Mouse (Mus musculus) heart, embryonic 12.5 days (tissue): ENCODE measurements around the gene Suclg2. TPM values are rescaled to one million over a fixed set of nuclear protein-coding genes. Genes with fewer than 3 reads are reported as not detected.

Source experiments
- ATAC-seq: fragments of 200-750 bp; cut with Nextera tagmentation; 2 replicates; pipeline ENCODE4 v1.8.0; 2017; ENCODE audit warnings: moderate TSS enrichment, moderate library complexity; ENCODE audit not compliant: insufficient number of reproducible peaks, low FRiP score
- H3K27ac ChIP-seq: fragments of 300-500 bp; sonication (generic); 2 replicates; pipeline ENCODE4 v1.5.1; 2016; ENCODE audit warnings: mild to moderate bottlenecking, moderate library complexity; ENCODE audit not compliant: poor library complexity, severe bottlenecking
- H3K27me3 ChIP-seq: fragments of 300-500 bp; sonication (generic); replicated peaks from 2 replicates; pipeline ENCODE4 v1.6.1; 2016; ENCODE audit warnings: mild to moderate bottlenecking, moderate library complexity
- H3K36me3 ChIP-seq: fragments of 300-500 bp; sonication (generic); 2 replicates; pipeline ENCODE4 v1.6.1; 2016; ENCODE audit warnings: mild to moderate bottlenecking, moderate library complexity
- H3K4me1 ChIP-seq: fragments of 300-500 bp; sonication (generic); replicated peaks from 2 replicates; pipeline ENCODE4 v1.6.1; 2016; ENCODE audit warnings: mild to moderate bottlenecking
- H3K4me2 ChIP-seq: fragments of 300-500 bp; sonication (generic); 2 replicates; pipeline ENCODE4 v1.6.1; 2016; ENCODE audit warnings: mild to moderate bottlenecking, moderate library complexity
- H3K4me3 ChIP-seq: fragments of 300-500 bp; sonication (generic); 2 replicates; pipeline ENCODE4 v1.5.1; 2016; ENCODE audit warnings: mild to moderate bottlenecking
- H3K9ac ChIP-seq: fragments of 300-500 bp; sonication (generic); 2 replicates; pipeline ENCODE4 v1.6.1; 2016; ENCODE audit warnings: mild to moderate bottlenecking, moderate library complexity
- H3K9me3 ChIP-seq: fragments of 300-500 bp; sonication (generic); replicated peaks from 2 replicates; pipeline ENCODE4 v1.6.1; 2016; ENCODE audit warnings: mild to moderate bottlenecking, moderate library complexity
- WGBS: fragments of 180-500 bp; shearing (Covaris S2); methylation state at CpG from one replicate; pipeline ENCODE4 v1.1.7; 2016; 5-methylcytosine and 5-hydroxymethylcytosine counted together
- polyA plus RNA-seq: library from polyadenylated mRNA; unstranded; fragments of >200 nt; fragmentation: Nextera tagmentation; extraction: Ambion mirVana; gene quantifications from 2 replicates; pipeline ENCODE4 v1.2.1, GENCODE M21; 2016

The Suclg2 gene
- polyA plus RNA-seq, 1 experiment from 2014 or later: 98.7 TPM

DNA sequence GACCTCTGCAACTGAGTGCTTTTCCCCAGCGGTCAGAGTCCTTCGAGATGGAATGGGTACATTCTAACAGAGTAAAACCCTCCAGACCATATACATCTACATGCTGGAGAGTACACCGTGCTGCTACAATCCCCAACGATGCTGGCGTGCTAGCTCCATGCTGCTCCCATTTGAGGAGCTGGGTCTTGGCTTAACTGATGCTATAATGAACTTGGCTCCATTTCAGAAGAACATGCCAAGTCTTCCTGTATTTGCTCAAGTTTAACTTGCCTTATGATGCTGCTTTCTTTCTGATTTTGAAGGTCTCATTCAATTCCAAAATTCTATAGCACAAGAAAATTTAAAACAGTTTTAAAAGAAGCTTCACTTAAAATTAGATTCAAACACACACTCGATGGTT lies 162.3 kb downstream of the Suclg2 start:
- no peak overlapping the region for H3K4me2 ChIP-seq
- H3K27me3 ChIP-seq: no peaks in the 10 kb centered on the region
- no peaks in the 10 kb centered on the region for H3K9me3 ChIP-seq
- H3K36me3 ChIP-seq: no peaks in the 10 kb centered on the region
- no peak overlapping the region for H3K9ac ChIP-seq
- ATAC-seq: no peak
- H3K4me3 ChIP-seq: no peak overlapping the region
- WGBS: 88% methylated on average over 6 of the region's 6 CpGs
- H3K4me1 ChIP-seq: peaks cover 12% of the 10 kb centered on the region
- no peak overlapping the region for H3K27ac ChIP-seq

DNA sequence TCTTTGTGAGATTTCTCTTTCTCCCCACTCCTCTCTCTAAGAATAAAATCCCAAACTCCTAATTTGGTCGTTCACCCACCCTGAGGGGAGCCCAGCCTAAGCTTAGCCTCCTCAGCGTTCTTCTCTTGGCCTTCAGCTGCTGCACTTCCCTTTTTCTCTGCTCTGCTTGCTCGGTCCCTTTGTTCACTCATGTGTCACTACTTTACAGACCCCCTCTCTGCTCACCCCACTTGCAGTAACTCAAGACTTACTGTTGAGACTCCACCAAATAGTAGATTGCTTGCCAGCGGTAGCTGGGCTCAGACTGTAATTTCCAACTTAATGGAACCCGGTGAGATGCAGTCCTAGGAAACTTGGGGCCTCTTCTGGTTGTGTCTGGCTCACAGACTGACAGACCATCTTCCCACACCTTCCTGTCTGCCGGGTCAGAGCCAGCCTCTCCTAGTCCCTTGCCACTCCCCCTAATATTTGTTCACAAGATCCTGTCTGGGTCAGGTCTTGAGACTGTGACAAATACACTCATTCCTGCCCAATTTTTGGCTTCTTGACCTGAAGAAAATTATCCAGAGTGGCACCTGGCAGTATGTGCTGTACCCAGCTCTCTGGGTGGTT lies 166.2 kb downstream of the Suclg2 start:
- Histone ChIP-seq H3K4me3 (no peak overlapping the region), H3K4me2 (no peak overlapping the region), H3K4me1 (peaks cover 17% of the 10 kb centered on the region), H3K27me3 (no peaks in the 10 kb centered on the region), H3K27ac (no peak overlapping the region), H3K36me3 (no peaks in the 10 kb centered on the region), H3K9me3 (no peaks in the 10 kb centered on the region), H3K9ac (no peak overlapping the region)
- WGBS: 51% methylated on average over 6 of the region's 6 CpGs
- no peak for ATAC-seq

DNA sequence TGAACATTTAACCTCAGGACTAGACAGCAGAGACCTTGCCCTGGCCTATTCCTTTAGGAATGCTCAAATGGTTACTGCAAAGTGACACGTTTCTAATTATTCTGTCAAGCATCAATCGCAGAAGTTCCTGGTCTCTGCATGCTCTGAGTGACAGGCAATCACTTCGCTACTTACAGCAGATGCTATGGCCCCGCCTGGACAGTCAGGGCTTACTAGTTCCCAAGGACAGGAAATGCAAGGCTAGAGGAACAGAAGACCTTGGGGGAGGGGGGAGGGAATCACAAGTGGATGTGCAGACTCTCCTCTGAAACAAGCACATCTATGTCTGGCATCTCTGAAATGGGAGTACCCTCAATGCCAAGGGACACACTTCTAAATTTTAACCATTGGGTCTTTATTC lies 167.6 kb downstream of the Suclg2 start:
- WGBS: 42% methylated on average over 4 of the region's 4 CpGs
- no peak for ATAC-seq
- Histone ChIP-seq H3K9me3 (no peaks in the 10 kb centered on the region), H3K36me3 (no peaks in the 10 kb centered on the region), H3K4me3 (no peak overlapping the region), H3K27ac (no peak overlapping the region), H3K27me3 (no peaks in the 10 kb centered on the region), H3K4me2 (no peak overlapping the region), H3K4me1 (peaks cover 17% of the 10 kb centered on the region), H3K9ac (no peak overlapping the region)

DNA sequence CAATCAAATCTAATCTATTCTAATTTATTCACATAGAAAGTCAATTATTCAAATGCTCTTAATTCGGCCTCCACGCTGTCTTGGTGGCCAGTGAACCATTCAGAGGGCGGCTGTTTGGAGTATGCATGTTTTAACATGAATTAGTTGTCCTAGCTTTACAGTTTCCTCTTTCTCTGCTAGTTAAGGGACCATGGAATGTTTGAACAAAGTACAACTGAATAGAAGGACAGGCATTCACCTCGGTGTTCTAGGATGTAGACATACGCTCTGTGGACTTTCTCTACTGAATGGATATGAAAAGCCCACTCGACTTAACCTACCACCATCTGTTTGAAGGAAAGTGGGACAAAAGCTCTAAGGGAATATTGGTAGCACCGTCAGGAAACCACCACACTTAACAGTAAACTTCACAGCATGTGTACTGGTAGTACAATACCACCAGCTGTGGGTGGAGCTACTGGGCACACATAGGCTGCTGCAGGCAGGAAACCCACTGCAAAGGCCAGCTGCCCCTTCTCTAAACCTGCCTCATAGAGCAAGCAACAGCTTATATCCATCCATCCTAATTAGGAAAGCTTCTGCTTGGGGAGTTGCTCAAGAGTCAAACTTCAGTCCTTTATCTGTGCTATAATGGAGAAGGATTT lies 172.3 kb downstream of the Suclg2 start:
- 91% methylated on average over 7 of the region's 7 CpGs for WGBS
- Histone ChIP-seq H3K4me1 (peaks cover 12% of the 10 kb centered on the region; the same call in 1 of the 2 replicates), H3K9ac (no peak overlapping the region), H3K27me3 (no peaks in the 10 kb centered on the region), H3K27ac (no peak overlapping the region), H3K4me2 (no peak overlapping the region), H3K9me3 (no peaks in the 10 kb centered on the region), H3K4me3 (no peak overlapping the region), H3K36me3 (peaks cover 6% of the 10 kb centered on the region; the same call in 1 of the 2 replicates)
- ATAC-seq: no peak

DNA sequence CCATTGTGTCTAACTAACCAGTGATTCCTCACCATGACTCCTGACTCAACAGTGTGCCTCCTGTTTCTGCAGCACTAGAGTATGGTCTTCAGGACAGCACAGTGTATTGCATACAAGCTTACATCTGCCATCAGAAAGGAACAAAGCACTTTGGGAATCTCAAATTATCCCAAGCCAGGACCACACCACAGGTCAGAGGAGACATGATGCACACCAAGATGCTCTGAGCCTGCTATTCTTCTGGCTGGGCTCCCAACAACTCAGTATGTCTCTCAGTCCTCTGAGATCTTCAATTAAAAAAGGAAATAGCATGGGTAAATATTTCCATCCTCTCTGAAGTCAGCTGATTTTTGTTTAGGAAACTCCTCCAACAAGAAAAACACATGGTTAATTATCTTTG lies 172.9 kb downstream of the Suclg2 start:
- ATAC-seq: no peak
- Histone ChIP-seq H3K27me3 (no peaks in the 10 kb centered on the region), H3K9me3 (no peaks in the 10 kb centered on the region), H3K27ac (no peak overlapping the region), H3K9ac (no peak overlapping the region), H3K4me2 (no peak overlapping the region), H3K4me1 (peaks cover 9% of the 10 kb centered on the region; the same call in 1 of the 2 replicates), H3K36me3 (peaks cover 6% of the 10 kb centered on the region; the same call in 1 of the 2 replicates), H3K4me3 (no peak overlapping the region)

DNA sequence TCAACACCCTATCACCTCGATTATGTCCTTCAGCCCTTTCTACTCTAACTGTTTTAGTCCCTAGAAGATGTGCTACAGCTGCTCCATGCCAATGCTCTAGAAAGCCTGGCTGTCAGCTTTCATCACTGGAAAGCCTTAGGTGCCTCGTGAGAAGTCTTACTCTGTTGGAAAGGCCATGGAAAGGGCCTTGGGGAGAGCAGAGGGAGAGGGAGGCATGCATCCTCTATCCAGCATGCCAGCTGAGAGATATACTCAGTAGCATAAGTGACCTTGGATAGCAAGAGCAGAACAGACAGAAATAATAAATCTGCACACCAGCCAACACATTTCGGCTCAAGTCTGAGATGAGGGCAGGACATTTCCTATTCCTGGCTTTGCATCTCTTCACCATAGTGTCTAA lies 173.3 kb downstream of the Suclg2 start:
- Histone ChIP-seq H3K4me2 (no peak overlapping the region), H3K4me3 (no peak overlapping the region), H3K27ac (no peak overlapping the region), H3K36me3 (peaks cover 6% of the 10 kb centered on the region; the same call in 1 of the 2 replicates), H3K27me3 (no peaks in the 10 kb centered on the region), H3K9me3 (no peaks in the 10 kb centered on the region), H3K4me1 (peaks cover 9% of the 10 kb centered on the region; the same call in 1 of the 2 replicates), H3K9ac (no peak overlapping the region)
- WGBS: 60% methylated on average over 3 of the region's 3 CpGs
- no peak for ATAC-seq

DNA sequence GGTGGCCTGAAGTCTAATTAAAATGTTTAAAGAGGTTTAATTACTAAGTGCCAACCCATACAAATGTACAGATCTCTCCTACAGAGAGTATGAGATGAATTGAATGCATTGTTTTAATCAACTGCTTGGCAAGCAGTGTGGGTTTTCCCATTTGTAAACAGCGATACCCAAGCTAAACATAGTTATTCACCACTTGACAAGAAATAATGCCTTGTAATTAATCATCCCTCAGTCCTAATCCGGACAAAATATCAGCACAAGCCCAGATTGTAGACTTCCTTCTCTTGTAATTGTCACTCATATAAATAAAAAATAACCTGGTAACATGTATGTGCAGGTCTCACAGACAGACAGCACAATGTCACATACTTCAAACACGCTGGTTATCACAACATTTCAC lies 183.4 kb downstream of the Suclg2 start:
- H3K4me1 ChIP-seq: no peaks in the 10 kb centered on the region
- H3K4me3 ChIP-seq: no peak overlapping the region
- H3K9ac ChIP-seq: no peak overlapping the region
- no peak for ATAC-seq
- no peak overlapping the region for H3K4me2 ChIP-seq
- no peaks in the 10 kb centered on the region for H3K9me3 ChIP-seq
- WGBS: 84% methylated on average over 3 of the region's 3 CpGs
- no peaks in the 10 kb centered on the region for H3K36me3 ChIP-seq
- no peaks in the 10 kb centered on the region for H3K27me3 ChIP-seq
- H3K27ac ChIP-seq: no peak overlapping the region

DNA sequence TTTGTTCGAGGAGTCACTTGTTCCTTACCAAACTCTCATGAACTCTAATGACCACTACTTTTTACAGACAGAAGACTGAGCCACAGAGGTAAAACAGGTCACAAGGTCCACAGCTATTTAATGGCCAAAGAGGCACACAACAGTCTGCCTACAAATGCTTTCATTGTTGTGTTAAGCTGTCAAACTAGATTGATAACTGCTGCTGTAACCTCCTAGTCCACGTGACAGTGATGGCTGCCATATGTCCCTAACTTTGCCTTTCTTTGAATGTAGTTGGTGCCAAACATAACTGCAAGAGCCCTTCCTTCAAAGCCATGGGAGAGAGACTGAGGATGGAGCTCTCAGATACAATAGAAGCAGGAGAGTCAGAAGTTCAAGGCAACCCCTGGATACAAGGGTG lies 198.8 kb downstream of the Suclg2 start:
- no peaks in the 10 kb centered on the region for H3K9me3 ChIP-seq
- no peak overlapping the region for H3K27ac ChIP-seq
- H3K4me3 ChIP-seq: no peak overlapping the region
- ATAC-seq: no peak
- H3K4me2 ChIP-seq: no peak overlapping the region
- H3K27me3 ChIP-seq: no peaks in the 10 kb centered on the region
- H3K4me1 ChIP-seq: peaks cover 11% of the 10 kb centered on the region
- WGBS: 41% methylated on average over 2 of the region's 2 CpGs
- no peak overlapping the region for H3K9ac ChIP-seq
- H3K36me3 ChIP-seq: no peaks in the 10 kb centered on the region

DNA sequence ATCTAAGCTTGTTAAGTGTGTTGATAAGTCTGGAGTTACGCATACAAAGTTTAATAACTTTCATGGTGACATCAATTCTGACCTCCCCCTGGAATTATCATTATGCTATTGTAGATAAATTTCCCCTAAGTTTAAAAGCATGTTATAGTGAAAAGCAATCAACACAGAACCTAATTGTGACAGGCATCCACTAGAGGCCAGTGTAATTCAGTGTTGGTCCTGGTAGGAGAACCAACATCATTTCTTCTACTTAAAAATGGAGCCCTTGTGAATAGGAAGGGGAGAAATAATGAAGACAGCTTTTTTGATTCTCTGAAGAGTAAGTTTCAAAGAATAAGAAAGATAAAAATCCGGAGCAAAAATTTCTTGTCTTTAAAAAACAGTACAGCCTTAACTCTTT lies 200.2 kb downstream of the Suclg2 start:
- Histone ChIP-seq H3K9me3 (no peaks in the 10 kb centered on the region), H3K4me1 (peaks cover 11% of the 10 kb centered on the region), H3K4me2 (no peak overlapping the region), H3K36me3 (no peaks in the 10 kb centered on the region), H3K4me3 (no peak overlapping the region), H3K9ac (no peak overlapping the region), H3K27me3 (no peaks in the 10 kb centered on the region), H3K27ac (no peak overlapping the region)
- no peak for ATAC-seq
- 71% methylated on average over 2 of the region's 2 CpGs for WGBS

DNA sequence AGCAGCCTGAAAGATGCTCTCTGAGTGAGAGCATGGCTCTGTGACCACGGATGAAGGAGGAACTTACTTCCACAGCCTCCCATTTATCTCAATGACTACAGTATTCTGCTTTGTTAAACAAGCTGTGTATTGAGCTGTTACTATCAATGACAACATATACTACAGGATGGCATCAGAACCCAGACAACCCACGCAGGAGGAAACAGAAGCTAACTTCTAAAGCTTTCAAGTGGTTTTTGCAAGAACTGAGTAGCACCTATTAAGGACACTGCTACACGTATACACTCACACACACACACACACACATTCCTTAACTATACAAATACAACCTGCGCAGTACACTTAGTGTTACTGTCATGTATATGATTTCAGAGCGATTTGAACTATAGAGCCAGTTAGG lies 202.9 kb downstream of the Suclg2 start:
- no peak for ATAC-seq
- 79% methylated on average over 5 of the region's 5 CpGs for WGBS
- Histone ChIP-seq H3K9me3 (no peaks in the 10 kb centered on the region), H3K27me3 (no peaks in the 10 kb centered on the region), H3K4me3 (no peak overlapping the region), H3K27ac (no peak overlapping the region), H3K36me3 (no peaks in the 10 kb centered on the region), H3K9ac (no peak overlapping the region), H3K4me1 (peaks cover 11% of the 10 kb centered on the region), H3K4me2 (no peak overlapping the region)

DNA sequence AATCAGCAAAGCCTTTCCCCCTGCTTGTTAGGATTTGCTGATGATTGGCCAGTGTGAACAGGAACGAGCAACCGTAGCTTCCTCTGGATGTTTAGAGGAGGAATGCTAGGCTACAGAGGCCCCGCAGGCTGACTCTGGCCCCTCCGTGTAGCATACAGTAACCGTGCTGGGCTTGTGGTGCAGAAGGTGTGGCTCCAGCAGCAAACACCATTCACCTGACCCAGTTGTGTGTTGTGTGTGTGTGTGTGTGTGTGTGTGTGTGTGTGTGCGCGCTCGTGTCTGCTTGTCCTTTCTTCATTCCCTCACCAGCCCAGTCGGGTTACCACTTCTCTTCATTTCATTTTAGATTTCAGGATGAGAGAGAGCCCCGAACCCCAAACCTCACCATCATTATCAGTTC lies 203.9 kb downstream of the Suclg2 start:
- H3K27me3 ChIP-seq: no peaks in the 10 kb centered on the region
- no peak overlapping the region for H3K9ac ChIP-seq
- WGBS: 82% methylated on average over 10 of the region's 10 CpGs
- H3K4me1 ChIP-seq: peaks cover 6% of the 10 kb centered on the region
- no peak overlapping the region for H3K4me2 ChIP-seq
- H3K36me3 ChIP-seq: no peaks in the 10 kb centered on the region
- ATAC-seq: no peak
- no peaks in the 10 kb centered on the region for H3K9me3 ChIP-seq
- H3K4me3 ChIP-seq: no peak overlapping the region
- no peak overlapping the region for H3K27ac ChIP-seq

DNA sequence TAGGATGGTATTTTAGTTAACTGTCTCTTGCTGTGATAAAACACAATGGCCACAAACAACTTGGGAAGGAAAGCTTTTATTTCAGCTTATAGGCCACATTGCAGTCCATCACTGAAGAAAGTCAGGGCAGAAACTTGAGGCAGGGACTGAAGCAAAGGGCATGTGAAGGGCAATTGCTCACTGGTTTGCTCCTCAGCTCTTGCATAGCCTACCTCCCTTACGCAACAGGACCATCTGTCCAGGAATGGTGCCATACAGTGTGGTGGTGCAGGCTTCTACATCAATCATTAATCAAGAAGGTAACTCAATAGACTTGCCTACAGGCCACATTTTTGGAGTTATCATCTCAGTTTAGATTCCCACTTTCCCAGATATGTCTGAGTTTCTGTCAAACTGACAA lies 206.9 kb downstream of the Suclg2 start:
- ATAC-seq: no peak
- Histone ChIP-seq H3K4me1 (peaks cover 4% of the 10 kb centered on the region), H3K36me3 (no peaks in the 10 kb centered on the region), H3K9ac (no peak overlapping the region), H3K4me3 (no peak overlapping the region), H3K27me3 (no peaks in the 10 kb centered on the region), H3K4me2 (no peak overlapping the region), H3K27ac (no peak overlapping the region), H3K9me3 (no peaks in the 10 kb centered on the region)
- WGBS: 100% methylated on average over 1 of the region's 1 CpGs
